Mouse (Mus musculus): ENCODE measurements around the gene Ugt1a2.

The Ugt1a2 gene

GRCm38 (mm10) chr1:88235046-88235893, 34.9 kb downstream of the Ugt1a2 start:
- no peak for DNase-seq

- no peak for DNase-seq
Observed at GRCm38 (mm10) chr1:88235894-88236415, 35.6 kb downstream of the Ugt1a2 start.

GRCm38 (mm10) chr1:88237311-88237710, 36.9 kb downstream of the Ugt1a2 start:
- DNase-seq = no peak

GRCm38 (mm10) chr1:88238771-88239170, 38.4 kb downstream of the Ugt1a2 start:
- DNase-seq = no peak

GRCm38 (mm10) chr1:88240072-88240471, 39.7 kb downstream of the Ugt1a2 start:
- no peak for DNase-seq

- DNase-seq = no peak
Observed at GRCm38 (mm10) chr1:88240579-88240978, 40.2 kb downstream of the Ugt1a2 start.

- DNase-seq = no peak
Observed at GRCm38 (mm10) chr1:88243861-88244260, 43.5 kb downstream of the Ugt1a2 start.

- no peak for DNase-seq
Observed at GRCm38 (mm10) chr1:88245881-88246280, 45.5 kb downstream of the Ugt1a2 start.

- no peak for DNase-seq
Observed at GRCm38 (mm10) chr1:88246386-88246785, 46.0 kb downstream of the Ugt1a2 start.

- DNase-seq = no peak
Observed at GRCm38 (mm10) chr1:88247660-88248059, 47.3 kb downstream of the Ugt1a2 start.

GRCm38 (mm10) chr1:88248658-88249057, 48.3 kb downstream of the Ugt1a2 start:
- no peak for DNase-seq

GRCm38 (mm10) chr1:88249596-88249995, 49.2 kb downstream of the Ugt1a2 start:
- DNase-seq = no peak

- DNase-seq = no peak
Observed at GRCm38 (mm10) chr1:88250023-88250422, 49.6 kb downstream of the Ugt1a2 start.

- DNase-seq = no peak
Observed at GRCm38 (mm10) chr1:88253106-88253505, 52.7 kb downstream of the Ugt1a2 start.

GRCm38 (mm10) chr1:88253540-88253939, 53.1 kb downstream of the Ugt1a2 start:
- DNase-seq = no peak

GRCm38 (mm10) chr1:88254793-88255465, 54.5 kb downstream of the Ugt1a2 start:
- DNase-seq = no peak

- DNase-seq = no peak
Observed at GRCm38 (mm10) chr1:88255466-88255857, 55.1 kb downstream of the Ugt1a2 start.

- no peak for DNase-seq
Observed at GRCm38 (mm10) chr1:88255989-88256754, 55.8 kb downstream of the Ugt1a2 start.

- no peak for DNase-seq
Observed at GRCm38 (mm10) chr1:88256886-88257663, 56.7 kb downstream of the Ugt1a2 start.

GRCm38 (mm10) chr1:88257681-88258080, 57.3 kb downstream of the Ugt1a2 start:
- DNase-seq = no peak

- DNase-seq = no peak
Observed at GRCm38 (mm10) chr1:88258361-88258760, 58.0 kb downstream of the Ugt1a2 start.
